Mouse (Mus musculus) CH12.LX (cell line): ENCODE results near the gene Epb41l3. TPM values are rescaled to one million over a fixed set of nuclear protein-coding genes. Genes with fewer than 3 reads are reported as not detected.
"Not testable (repeated sequence)": the region's sequence is repeated elsewhere in the genome, so short reads cannot be mapped to it uniquely, and the experiment has no call there.

Source experiments
- DNase-seq: peaks from one replicate; pipeline ENCODE4 v3.0.0-alpha.2; 2013; ENCODE audit errors: extremely low read depth
- H3K27ac ChIP-seq: 2 replicates; pipeline ENCODE4 v1.5.1; 2012; ENCODE audit warnings: low read depth, mild to moderate bottlenecking, control low read depth, moderate library complexity; ENCODE audit not compliant: insufficient read depth
- H3K27me3 ChIP-seq: replicated peaks from 2 replicates; pipeline ENCODE3; 2012; ENCODE audit warnings: inconsistent platforms
- H3K36me3 ChIP-seq, 2 experiments: replicated peaks in 1 of 2; 2 replicates each; pipeline versions ENCODE3 to v1.6.1; 2012; ENCODE audit warnings: inconsistent platforms in 1 of 2, low read length in 1 of 2, mild to moderate bottlenecking in 1 of 2, mixed read lengths in 1 of 2, moderate library complexity in 1 of 2; ENCODE audit not compliant: control insufficient read depth in 1 of 2, insufficient read depth in 1 of 2
- H3K4me1 ChIP-seq, 2 experiments: 2 replicates each; pipeline ENCODE4 v1.6.1; 2012; ENCODE audit warnings: inconsistent platforms in 1 of 2, moderate library complexity in 1 of 2; ENCODE audit not compliant: insufficient read depth in 2 of 2, control insufficient read depth in 1 of 2
- H3K4me2 ChIP-seq: 2 replicates; pipeline ENCODE4 v1.6.1; 2012; ENCODE audit warnings: low read depth, mild to moderate bottlenecking, control low read depth; ENCODE audit not compliant: poor library complexity, insufficient read depth, severe bottlenecking
- H3K4me3 ChIP-seq, 3 experiments: fragments of 150-350 bp in 1 of 3; sonication (generic) in 1 of 3; replicated peaks in 1 of 3; 2 replicates each; pipeline versions ENCODE3 to v1.5.1; 2011 to 2012; ENCODE audit warnings: low read depth in 2 of 3, low read length in 2 of 3, mild to moderate bottlenecking in 2 of 3, moderate library complexity in 2 of 3, control low read depth in 1 of 3, improper control_type of control experiment in 1 of 3, inconsistent platforms in 1 of 3, mixed read lengths in 1 of 3; ENCODE audit not compliant: poor library complexity in 1 of 3
- H3K79me2 ChIP-seq: replicated peaks from 2 replicates; pipeline ENCODE4 v1.6.1; 2012; ENCODE audit warnings: mild to moderate bottlenecking, moderate library complexity; ENCODE audit not compliant: control insufficient read depth, poor library complexity, insufficient read depth, severe bottlenecking; ENCODE audit errors: extremely low read depth
- H3K9ac ChIP-seq: 2 replicates; pipeline ENCODE4 v1.6.1; 2012; ENCODE audit warnings: low read depth, mild to moderate bottlenecking, control low read depth, moderate library complexity; ENCODE audit not compliant: insufficient read depth
- H3K9me3 ChIP-seq: replicated peaks from 2 replicates; pipeline ENCODE3; 2012; ENCODE audit warnings: low read length, inconsistent platforms, mixed read lengths
- BHLHE40 ChIP-seq: IDR thresholded peaks from 2 replicates; pipeline ENCODE4 v1.6.1; 2011; ENCODE audit warnings: mild to moderate bottlenecking, low read depth, low read length, improper control_type of control experiment
- CTCF ChIP-seq, 2 experiments: IDR thresholded peaks in 1 of 2; conservative IDR thresholded peaks in 1 of 2; 2 replicates each; pipeline ENCODE4 v1.5.1; 2011 to 2012; ENCODE audit warnings: low read depth in 2 of 2, low read length in 2 of 2, improper control_type of control experiment in 1 of 2, inconsistent platforms in 1 of 2, mild to moderate bottlenecking in 1 of 2, moderate library complexity in 1 of 2
- E2F4 ChIP-seq: IDR thresholded peaks from 2 replicates; pipeline ENCODE4 v1.6.1; 2011; ENCODE audit warnings: low read depth, low read length, improper control_type of control experiment; ENCODE audit not compliant: insufficient replicate concordance
- EP300 ChIP-seq: IDR thresholded peaks from 2 replicates; pipeline ENCODE4 v1.6.1; 2011; ENCODE audit warnings: low read length, improper control_type of control experiment
- ETS1 ChIP-seq: conservative IDR thresholded peaks from 2 replicates; pipeline ENCODE4 v1.6.1; 2012; ENCODE audit warnings: low read depth, mild to moderate bottlenecking, inconsistent platforms, low read length, improper control_type of control experiment, moderate library complexity
- JUND ChIP-seq: conservative IDR thresholded peaks from 2 replicates; pipeline ENCODE4 v1.6.1; 2011; ENCODE audit warnings: low read depth, low read length, improper control_type of control experiment
- KAT2A ChIP-seq: IDR thresholded peaks from 2 replicates; pipeline ENCODE4 v1.6.1; 2012; ENCODE audit warnings: low read length, improper control_type of control experiment, inconsistent platforms; ENCODE audit not compliant: insufficient replicate concordance
- NELFE ChIP-seq: IDR thresholded peaks from 2 replicates; pipeline ENCODE4 v1.6.1; 2011; ENCODE audit warnings: low read depth, low read length, improper control_type of control experiment
- NRF1 ChIP-seq: IDR thresholded peaks from 2 replicates; pipeline ENCODE4 v1.6.1; 2014; ENCODE audit warnings: low read depth, mild to moderate bottlenecking, inconsistent platforms, low read length, improper control_type of control experiment, moderate library complexity
- PAX5 ChIP-seq: IDR thresholded peaks from 2 replicates; pipeline ENCODE4 v1.6.1; 2012; ENCODE audit warnings: low read length, inconsistent platforms, mixed read lengths
- POLR2AphosphoS2 ChIP-seq: IDR thresholded peaks from 2 replicates; pipeline ENCODE4 v1.6.1; 2011; ENCODE audit warnings: low read depth, low read length, improper control_type of control experiment
- RAD21 ChIP-seq: IDR thresholded peaks from 2 replicates; pipeline ENCODE4 v1.6.1; 2011; ENCODE audit warnings: low read depth, mild to moderate bottlenecking, low read length, improper control_type of control experiment, moderate library complexity
- TCF12 ChIP-seq: IDR thresholded peaks from 2 replicates; pipeline ENCODE4 v1.6.1; 2014; ENCODE audit warnings: low read depth, mild to moderate bottlenecking, inconsistent platforms, low read length, improper control_type of control experiment
- USF1 ChIP-seq: IDR thresholded peaks from 2 replicates; pipeline ENCODE4 v1.6.1; 2014; ENCODE audit warnings: low read depth, mild to moderate bottlenecking, inconsistent platforms, low read length, improper control_type of control experiment
- USF2 ChIP-seq: conservative IDR thresholded peaks from 2 replicates; pipeline ENCODE4 v1.6.1; 2011; ENCODE audit warnings: low read depth, low read length, improper control_type of control experiment
- ZKSCAN1 ChIP-seq: IDR thresholded peaks from 2 replicates; pipeline ENCODE4 v1.6.1; 2012; ENCODE audit warnings: low read depth, inconsistent platforms, low read length, improper control_type of control experiment, borderline replicate concordance
- ZMIZ1 ChIP-seq: IDR thresholded peaks from 2 replicates; pipeline ENCODE4 v1.6.1; 2012; ENCODE audit warnings: low read depth, mild to moderate bottlenecking, inconsistent platforms, low read length, improper control_type of control experiment
- dilution Hi-C: fragments of 300-500 bp; cut with MboI; formaldehyde crosslinking; loops from 2 replicates; pipeline ENCODE4 v1.14.3; 2020; ENCODE audit warnings: low sequenced_read_pairs; ENCODE audit not compliant: extremely low pct_unique_long_range_greater_than_20kb, extremely low pct_ligation_motif_present
- in situ Hi-C: fragments of 300-500 bp; cut with MboI; formaldehyde crosslinking; loops from 3 replicates; pipeline ENCODE4 v1.14.3; 2019; ENCODE audit warnings: low sequenced_read_pairs, low pct_ligation_motif_present, low pct_unique_long_range_greater_than_20kb, mixed read lengths
- polyA plus RNA-seq: library from polyadenylated mRNA; unstranded; fragments of >175 nt; gene quantifications from 2 replicates; pipeline ENCODE4 v1.2.1, GENCODE M21; 2012; ENCODE audit warnings: low read depth; ENCODE audit not compliant: insufficient read length
- total RNA-seq, 2 experiments: library from RNA; depleted of rRNA; stranded (reverse); fragments of 300-350 nt in 1 of 2; fragments of >200 nt in 1 of 2; gene quantifications; 2 replicates each; pipeline ENCODE4 v1.2.3; 2012 to 2014

The Epb41l3 gene
- total and polyA plus RNA-seq, 3 experiments: not detected

DNA sequence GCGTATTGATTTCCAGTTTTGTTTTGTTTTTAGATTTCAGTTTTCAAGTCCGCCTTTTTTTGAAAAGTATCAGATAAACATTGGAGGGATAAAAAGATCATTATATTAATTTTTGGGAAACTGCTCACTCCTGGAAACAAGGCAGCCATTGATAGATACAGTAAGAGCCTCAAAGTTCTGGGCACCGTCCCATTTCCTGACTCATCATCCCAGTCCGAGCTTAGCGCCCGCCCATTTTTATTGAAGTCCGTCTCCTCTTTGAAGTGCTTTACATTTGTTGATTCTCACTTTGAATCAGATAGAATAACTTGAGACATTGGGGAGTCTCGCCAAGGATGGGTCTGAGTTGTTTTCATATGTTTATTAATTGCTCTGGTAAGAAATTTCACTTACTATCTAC is 43.7 kb downstream of the Epb41l3 start:
- Histone ChIP-seq H3K27me3 (no peaks in the 10 kb centered on the region), H3K27ac (no peak overlapping the region), H3K9ac (no peak overlapping the region)
- in situ Hi-C loops (no loop called here), dilution Hi-C loops (no loop called here)
- DNase-seq: no peak
- TF ChIP-seq E2F4 (no peak), EP300 (no peak), NRF1 (no peak), PAX5 (no peak)
- TF ChIP-seq, all 38 proteins: peak for 0
- Histone ChIP-seq H3K4me2 (no peak overlapping the region), H3K4me3 (no peak overlapping the region), H3K79me2 (no peaks in the 10 kb centered on the region), H3K36me3 (no peaks in the 10 kb centered on the region), H3K9me3 (peaks cover 24% of the 10 kb centered on the region), H3K4me1 (no peaks in the 10 kb centered on the region)

GRCm38 (mm10) chr17:69120533-69121358 is 45.3 kb downstream of the Epb41l3 start:
- Histone ChIP-seq H3K4me2 (no peak overlapping the region), H3K9me3 (peaks cover 23% of the 10 kb centered on the region), H3K27ac (no peak overlapping the region), H3K27me3 (no peaks in the 10 kb centered on the region), H3K36me3 (no peaks in the 10 kb centered on the region), H3K9ac (no peak overlapping the region), H3K4me1 (no peaks in the 10 kb centered on the region), H3K4me3 (no peak overlapping the region), H3K79me2 (no peaks in the 10 kb centered on the region)
- no peak for TF ChIP-seq POLR2AphosphoS2
- TF ChIP-seq PAX5: no peak
- TF ChIP-seq KAT2A: no peak
- no peak for TF ChIP-seq USF2
- TF ChIP-seq TCF12: no peak
- TF ChIP-seq CTCF (conservative IDR thresholded peaks at IDR 0.05 in 1 of 2, IDR thresholded peaks at IDR 0.05 in 1 of 2; ENCODE audit: low read depth in 2 of 2, low read length in 2 of 2): no peak
- no peak for TF ChIP-seq NELFE
- TF ChIP-seq NRF1: no peak
- TF ChIP-seq RAD21: no peak
- no peak for TF ChIP-seq ZMIZ1
- TF ChIP-seq JUND: no peak
- TF ChIP-seq USF1: no peak
- no peak for TF ChIP-seq EP300
- TF ChIP-seq BHLHE40: no peak
- no peak for TF ChIP-seq ZKSCAN1
- no peak for TF ChIP-seq ETS1
- in situ Hi-C loops (no loop called here), dilution Hi-C loops (no loop called here)
- no peak for DNase-seq

GRCm38 (mm10) chr17:69122403-69122802 is 46.9 kb downstream of the Epb41l3 start:
- dilution Hi-C loops, DNase-seq, H3K27me3 ChIP-seq, H3K4me3 ChIP-seq, H3K36me3 ChIP-seq, in situ Hi-C loops, H3K4me1 ChIP-seq, H3K79me2 ChIP-seq, H3K9ac ChIP-seq, H3K27ac ChIP-seq, H3K4me2 ChIP-seq: not testable (repeated sequence)
- peaks cover 20% of the 10 kb centered on the region for H3K9me3 ChIP-seq
